Mouse (Mus musculus): ENCODE results near the gene Cxcl13.

Gene Cxcl13

GRCm38 (mm10) chr5:95983797-95984486, 27.2 kb downstream of the Cxcl13 start:
- no peak for DNase-seq (ENCODE audit: low spot score in 2 of 2)

GRCm38 (mm10) chr5:95991339-95992292, 34.9 kb downstream of the Cxcl13 start:
- DNase-seq (ENCODE audit: low spot score in 2 of 2), result no peak

- DNase-seq (ENCODE audit: low spot score in 2 of 2), result no peak
Observed at GRCm38 (mm10) chr5:95997276-95997675, 40.5 kb downstream of the Cxcl13 start.

GRCm38 (mm10) chr5:96003348-96003747, 46.6 kb downstream of the Cxcl13 start:
- DNase-seq (ENCODE audit: low spot score in 2 of 2), result no peak

- DNase-seq (ENCODE audit: low spot score in 2 of 2), result no peak
Observed at GRCm38 (mm10) chr5:96008274-96008842, 51.6 kb downstream of the Cxcl13 start.

- DNase-seq (ENCODE audit: low spot score in 2 of 2), result no peak
Observed at GRCm38 (mm10) chr5:96009076-96009475, 52.3 kb downstream of the Cxcl13 start.
